Mouse (Mus musculus): ENCODE measurements around the gene Topaz1.

Topaz1 gene

GRCm38 (mm10) chr9:122747060-122747459 is at the start of gene Topaz1:
Gene Topaz1, plus strand, starts transcription at chr9:122747346.
- DNase-seq (ENCODE audit: low spot score), result no peak

GRCm38 (mm10) chr9:122701817-122702216 is 45.3 kb upstream of the Topaz1 start:
- peak; percentile 60 for DNase-seq (ENCODE audit: low spot score)

DNA sequence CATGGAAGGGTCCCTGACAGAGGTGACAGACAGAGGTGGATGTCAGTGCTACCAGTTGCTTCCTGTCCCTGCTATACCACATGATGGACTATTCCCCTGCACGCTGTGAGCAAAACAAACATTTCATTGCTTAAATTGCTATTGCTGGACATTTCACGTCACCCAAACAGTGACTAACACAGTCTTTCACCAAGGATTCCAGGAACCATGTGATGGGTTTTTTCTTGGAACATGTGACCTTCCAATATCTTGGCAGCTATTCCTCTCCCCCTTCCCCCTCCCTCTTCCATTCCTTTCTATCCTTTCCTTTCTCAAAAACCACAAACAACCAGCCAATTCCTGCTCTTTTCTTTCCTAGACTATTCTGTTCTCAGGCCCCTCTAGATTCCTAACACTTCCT is 33.3 kb upstream of the Topaz1 start:
- DNase-seq (ENCODE audit: low spot score), result peak; percentile 79

DNA sequence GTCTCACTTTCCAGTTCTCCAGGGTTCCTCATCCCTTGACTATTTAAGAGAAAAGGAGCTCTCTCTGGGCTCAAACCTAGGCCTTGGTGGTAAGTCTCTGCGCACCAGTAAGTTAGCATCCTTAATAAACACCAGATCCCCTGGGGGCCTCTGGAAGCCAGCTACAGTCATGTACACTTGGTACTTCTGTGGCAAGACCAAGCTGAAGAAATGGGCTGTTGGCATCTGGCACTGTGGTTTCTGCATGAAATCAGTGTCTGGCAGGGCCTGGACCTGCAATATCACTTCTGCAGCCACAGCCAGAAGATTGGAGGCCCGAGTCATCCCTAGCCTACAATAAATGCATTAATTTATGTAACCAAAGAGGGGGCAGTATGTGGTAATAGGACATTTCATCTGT is 32.1 kb upstream of the Topaz1 start:
- peak; percentile 45 for DNase-seq (ENCODE audit: low spot score)

- DNase-seq (ENCODE audit: low spot score), result peak; percentile 55
Observed at GRCm38 (mm10) chr9:122716131-122716921, 30.8 kb upstream of the Topaz1 start.

GRCm38 (mm10) chr9:122722296-122722695 is 24.9 kb upstream of the Topaz1 start:
- no peak for DNase-seq (ENCODE audit: low spot score)

DNA sequence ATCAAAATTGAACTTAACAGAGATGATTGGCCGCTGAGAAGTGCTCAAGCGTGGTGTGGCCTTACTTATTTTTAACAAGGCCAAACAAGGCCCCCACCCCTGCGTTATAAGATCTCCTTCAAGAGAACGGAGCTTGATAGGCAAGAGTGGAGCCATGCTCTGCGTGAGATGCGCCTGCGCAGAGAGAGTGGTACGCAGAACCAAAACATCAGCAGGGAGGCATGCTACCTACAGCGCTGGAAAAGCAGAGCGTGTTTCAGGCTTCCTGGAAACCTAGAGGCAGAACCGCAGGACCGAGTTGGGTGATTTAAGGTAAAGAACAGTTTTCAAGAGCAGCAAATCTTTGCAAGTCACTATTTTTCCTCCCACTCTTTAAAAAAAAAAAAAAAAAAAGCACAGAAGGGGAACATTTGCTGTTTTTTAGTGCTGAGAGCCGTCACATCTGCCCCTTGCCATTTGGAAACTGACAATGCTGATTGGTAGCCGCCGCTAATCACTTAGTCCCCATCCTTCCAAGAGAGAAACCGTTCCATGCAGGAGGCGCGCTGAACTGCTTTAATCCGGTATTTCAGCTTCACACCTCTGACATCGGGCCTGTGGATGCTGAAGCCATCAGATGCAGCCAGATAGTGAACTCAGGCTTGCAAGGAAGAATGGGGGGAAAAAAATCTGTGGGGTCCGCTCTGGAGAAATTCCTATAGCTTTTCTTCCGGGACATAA is 21.9 kb upstream of the Topaz1 start:
- no peak for DNase-seq (ENCODE audit: low spot score)

DNA sequence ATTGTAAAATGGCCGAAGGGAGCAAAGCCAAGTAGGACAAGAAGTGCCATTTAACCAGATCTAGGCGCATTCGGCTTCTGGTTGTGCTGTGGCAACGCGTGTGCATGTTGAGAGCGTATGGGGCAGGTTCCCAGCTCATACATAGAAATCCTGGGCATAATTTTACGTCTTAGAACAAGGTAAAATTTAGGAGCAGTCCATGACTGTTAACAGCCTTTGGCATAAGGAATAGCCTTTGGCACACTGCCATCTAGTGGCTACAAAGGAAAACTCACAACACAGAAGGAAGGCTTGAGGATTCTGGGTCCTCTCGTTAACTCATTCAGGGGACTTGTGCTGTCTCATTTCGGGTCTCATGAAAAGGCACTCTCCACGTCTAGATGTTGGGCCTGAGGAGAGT is 17.6 kb upstream of the Topaz1 start:
- DNase-seq (ENCODE audit: low spot score), result peak; percentile 79

GRCm38 (mm10) chr9:122732126-122732810 is 14.9 kb upstream of the Topaz1 start:
- DNase-seq (ENCODE audit: low spot score), result no peak

DNA sequence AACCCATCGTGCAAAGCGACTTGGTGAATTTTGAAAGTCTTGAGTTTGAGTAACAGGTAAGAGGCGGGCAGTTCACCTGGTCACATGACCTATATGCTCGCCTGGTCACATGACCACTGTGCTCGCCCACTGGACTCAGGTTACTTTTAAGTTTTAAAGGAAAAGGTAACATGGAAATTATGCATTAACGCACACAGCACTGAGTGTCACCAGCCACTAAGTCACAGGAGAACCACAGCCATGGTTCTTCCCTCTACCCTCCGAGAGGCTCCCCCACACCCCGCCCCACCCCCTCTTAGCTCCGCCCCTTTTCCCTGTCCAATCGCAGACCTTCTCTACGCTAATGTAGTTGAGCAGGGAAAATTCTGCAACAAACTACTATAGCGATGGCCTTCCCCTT is 13.9 kb upstream of the Topaz1 start:
- no peak for DNase-seq (ENCODE audit: low spot score)

GRCm38 (mm10) chr9:122734934-122735333 is 12.2 kb upstream of the Topaz1 start:
- DNase-seq (ENCODE audit: low spot score), result no peak

GRCm38 (mm10) chr9:122736001-122736400 is 11.1 kb upstream of the Topaz1 start:
- DNase-seq (ENCODE audit: low spot score), result peak; percentile 29

DNA sequence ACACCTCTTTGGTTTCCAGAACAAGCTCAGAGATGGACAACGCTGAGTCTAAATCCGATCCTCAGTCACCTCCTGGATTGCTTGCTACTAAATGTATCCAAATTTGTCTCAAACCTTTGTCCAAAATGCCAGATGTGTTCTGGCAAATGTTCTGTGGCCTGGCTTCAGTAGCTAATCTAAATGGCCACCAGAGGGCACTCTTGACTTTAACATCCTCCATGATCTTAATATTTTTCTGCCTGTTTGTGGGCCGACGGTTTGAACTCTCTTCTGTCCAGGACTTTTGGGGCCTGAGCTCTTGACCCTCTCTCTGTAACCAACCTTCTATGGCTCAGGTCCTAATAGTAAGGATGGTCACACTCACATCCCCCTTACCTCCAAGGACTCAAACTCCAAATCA is 10.4 kb upstream of the Topaz1 start:
- peak; percentile 87 for DNase-seq (ENCODE audit: low spot score)

DNA sequence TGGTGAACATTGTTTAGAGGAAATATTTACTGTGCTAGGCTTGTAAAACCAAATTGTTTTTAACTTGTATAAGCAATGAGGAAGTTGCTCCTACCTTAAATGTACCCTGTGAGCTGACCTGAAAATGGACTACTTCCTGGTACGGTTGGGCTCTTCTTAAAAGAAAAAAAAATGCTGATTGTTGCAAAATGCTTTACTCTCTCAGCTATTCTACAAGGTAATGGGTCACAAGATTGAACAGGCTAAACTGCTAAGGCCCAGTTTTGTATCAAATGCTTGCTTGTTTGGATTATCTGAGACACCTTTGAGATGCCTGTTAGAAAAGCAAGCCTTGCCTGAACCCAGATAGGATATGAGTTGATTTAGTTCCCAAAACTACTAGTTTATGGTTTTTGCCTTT is 1.3 kb upstream of the Topaz1 start:
- no peak for DNase-seq (ENCODE audit: low spot score)

GRCm38 (mm10) chr9:122757614-122758013 is 10.5 kb downstream of the Topaz1 start:
- peak; percentile 19 for DNase-seq (ENCODE audit: low spot score)

DNA sequence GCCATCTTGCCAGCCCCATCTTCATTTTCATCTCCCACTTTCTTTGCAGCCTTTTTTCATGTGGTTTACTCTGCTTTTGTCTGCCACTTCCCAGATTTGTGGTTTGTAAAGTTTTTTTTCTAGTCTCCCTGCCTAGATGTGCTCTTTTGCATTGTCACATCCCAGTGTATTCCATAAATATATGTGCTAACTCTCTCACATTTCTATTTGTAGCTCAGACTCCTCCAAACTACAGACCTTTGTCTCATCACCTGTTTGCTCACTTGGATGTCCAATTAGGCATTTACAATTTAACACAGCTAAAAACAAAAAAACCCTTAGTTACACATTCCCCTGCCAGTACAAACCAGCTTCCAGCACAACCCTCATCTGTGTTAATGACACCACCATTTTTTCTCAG is 13.0 kb downstream of the Topaz1 start:
- DNase-seq (ENCODE audit: low spot score), result no peak

DNA sequence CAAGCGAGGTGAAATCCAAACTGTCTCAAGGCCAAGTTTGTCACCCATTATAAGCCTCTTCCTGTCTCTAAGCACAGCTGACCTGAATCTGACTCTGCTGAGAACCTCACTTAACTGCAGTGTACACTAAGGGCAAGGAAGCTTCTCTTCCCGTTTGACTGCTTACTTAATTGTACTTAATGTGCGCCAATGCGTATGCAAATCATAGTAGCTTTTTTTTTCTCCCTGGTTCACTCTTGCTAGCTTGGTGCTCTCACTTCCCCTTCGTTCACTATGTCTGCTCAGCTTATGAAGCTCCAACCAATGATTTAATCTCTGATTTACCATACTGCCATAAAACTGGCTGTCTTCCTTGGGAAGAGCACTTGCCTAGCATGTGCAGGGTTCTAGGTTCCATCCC is 38.1 kb downstream of the Topaz1 start:
- no peak for DNase-seq (ENCODE audit: low spot score)

GRCm38 (mm10) chr9:122786534-122786933 is 39.4 kb downstream of the Topaz1 start:
- no peak for DNase-seq (ENCODE audit: low spot score)

GRCm38 (mm10) chr9:122805053-122805844 is 58.1 kb downstream of the Topaz1 start, which contains the start of gene Tcaim:
Gene Tcaim, plus strand, starts transcription at chr9:122805539.
- DNase-seq (ENCODE audit: low spot score), result peak; percentile 88

DNA sequence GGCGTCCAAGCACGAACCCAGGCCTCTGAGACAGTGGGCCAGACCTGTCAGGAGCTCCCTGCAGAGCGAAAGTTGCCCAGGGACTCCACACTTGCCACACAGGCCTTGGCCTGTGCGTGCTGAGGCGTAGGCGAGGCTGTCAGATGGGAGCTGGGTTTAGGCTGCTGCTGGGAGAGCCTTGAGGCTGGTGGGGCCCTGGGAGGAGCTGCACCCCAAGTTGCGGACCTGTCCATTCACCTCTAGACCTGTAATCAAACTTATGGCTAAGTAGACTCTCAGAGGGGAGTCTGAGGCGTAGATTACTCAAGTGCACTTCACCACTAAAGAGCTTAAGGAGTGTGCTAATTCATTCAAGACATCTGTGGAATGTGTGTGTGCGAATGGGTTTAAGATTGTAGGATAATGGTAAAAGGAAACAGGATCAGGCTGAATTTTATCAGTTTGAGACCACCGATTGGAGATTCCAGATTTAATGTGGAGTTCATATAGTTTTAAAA is 58.7 kb downstream of the Topaz1 start:
- DNase-seq (ENCODE audit: low spot score), result no peak

DNA sequence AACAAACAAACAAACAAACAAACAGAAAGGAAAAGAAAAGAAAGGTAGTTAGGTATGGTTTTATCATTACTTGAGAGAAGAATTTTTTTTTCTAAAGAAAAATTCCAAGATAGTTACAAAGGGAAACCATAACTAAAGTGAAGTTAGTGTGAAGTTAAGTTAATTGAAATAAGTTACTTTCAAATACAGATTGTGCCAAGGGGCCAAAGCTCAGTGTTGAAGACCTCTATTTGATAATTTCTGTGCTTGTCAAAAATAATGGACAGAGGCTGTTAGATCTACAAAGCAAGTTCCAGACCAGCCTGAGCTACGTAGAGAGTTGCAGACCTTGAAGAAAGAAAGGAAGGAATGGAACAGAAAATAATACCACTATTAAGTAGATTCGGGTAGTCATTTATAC is 60.0 kb downstream of the Topaz1 start:
- no peak for DNase-seq (ENCODE audit: low spot score)

- DNase-seq (ENCODE audit: low spot score), result no peak
Observed at GRCm38 (mm10) chr9:122810212-122810611, 63.1 kb downstream of the Topaz1 start.

Measured in adipocyte (in vitro differentiated cells).